Mouse (Mus musculus) forebrain, embryonic 15.5 days (tissue): ENCODE measurements at regions not wholly inside any gene's neighbourhood (a gene's known extent, or its start where the extent isn't known, plus 50 kb on each side); places are given as distances from the start of the nearest gene placed in this dataset.

Source experiments
- ATAC-seq: fragments of 200-750 bp; cut with Nextera tagmentation; replicated peaks from 2 replicates; pipeline ENCODE4 v1.8.0; 2017; ENCODE audit warnings: mild to moderate bottlenecking, moderate TSS enrichment, moderate library complexity
- H3K27ac ChIP-seq: fragments of 300-500 bp; sonication (generic); replicated peaks from 2 replicates; pipeline ENCODE4 v1.5.1; 2015; ENCODE audit warnings: mild to moderate bottlenecking, inconsistent platforms
- H3K27me3 ChIP-seq: fragments of 300-500 bp; sonication (generic); 2 replicates; pipeline ENCODE4 v1.6.1; 2015; ENCODE audit warnings: inconsistent platforms
- H3K36me3 ChIP-seq: fragments of 300-500 bp; sonication (generic); 2 replicates; pipeline ENCODE4 v1.6.1; 2015; ENCODE audit warnings: mild to moderate bottlenecking, inconsistent platforms
- H3K4me1 ChIP-seq: fragments of 300-500 bp; sonication (generic); 2 replicates; pipeline ENCODE4 v1.6.1; 2015; ENCODE audit warnings: inconsistent platforms
- H3K4me2 ChIP-seq: fragments of 300-500 bp; sonication (generic); replicated peaks from 2 replicates; pipeline ENCODE4 v1.6.1; 2015; ENCODE audit warnings: mild to moderate bottlenecking, inconsistent platforms
- H3K4me3 ChIP-seq: fragments of 300-500 bp; sonication (generic); 2 replicates; pipeline ENCODE4 v1.5.1; 2015; ENCODE audit warnings: mild to moderate bottlenecking, inconsistent platforms
- H3K9ac ChIP-seq: fragments of 300-500 bp; sonication (generic); replicated peaks from 2 replicates; pipeline ENCODE4 v1.6.1; 2015; ENCODE audit warnings: mild to moderate bottlenecking, inconsistent platforms
- H3K9me3 ChIP-seq: fragments of 300-500 bp; sonication (generic); 2 replicates; pipeline ENCODE4 v1.6.1; 2016; ENCODE audit warnings: inconsistent platforms
- WGBS: fragments of 180-500 bp; shearing (Covaris S2); methylation state at CpG from one replicate; pipeline ENCODE4 v1.1.7; 2015; ENCODE audit warnings: mixed read lengths; 5-methylcytosine and 5-hydroxymethylcytosine counted together

GRCm38 (mm10) chr4:69898831-69899230 lies 511.4 kb downstream of the Cdk5rap2 start:
- Histone ChIP-seq H3K36me3 (no peaks in the 10 kb centered on the region), H3K27ac (no peak overlapping the region), H3K4me1 (no peaks in the 10 kb centered on the region), H3K9me3 (no peaks in the 10 kb centered on the region), H3K27me3 (no peaks in the 10 kb centered on the region), H3K4me2 (no peak overlapping the region), H3K4me3 (no peak overlapping the region), H3K9ac (no peak overlapping the region)
- ATAC-seq = no peak
- WGBS = 79% methylated on average over 1 of the region's 1 CpGs

GRCm38 (mm10) chr4:69896111-69896510 lies 514.1 kb downstream of the Cdk5rap2 start:
- H3K9ac ChIP-seq = no peak overlapping the region
- no peak overlapping the region for H3K27ac ChIP-seq
- H3K27me3 ChIP-seq = no peaks in the 10 kb centered on the region
- no peaks in the 10 kb centered on the region for H3K4me1 ChIP-seq
- H3K4me2 ChIP-seq = no peak overlapping the region
- no peaks in the 10 kb centered on the region for H3K36me3 ChIP-seq
- ATAC-seq = no peak
- 70% methylated on average over 1 of the region's 1 CpGs for WGBS
- H3K4me3 ChIP-seq = no peak overlapping the region
- no peaks in the 10 kb centered on the region for H3K9me3 ChIP-seq

- Histone ChIP-seq H3K4me2 (no peak overlapping the region), H3K27ac (no peak overlapping the region), H3K4me3 (no peak overlapping the region), H3K9ac (no peak overlapping the region), H3K4me1 (no peaks in the 10 kb centered on the region), H3K9me3 (no peaks in the 10 kb centered on the region), H3K36me3 (no peaks in the 10 kb centered on the region), H3K27me3 (no peaks in the 10 kb centered on the region)
- no peak for ATAC-seq
Measured at GRCm38 (mm10) chr4:69892829-69893175, 517.4 kb downstream of the Cdk5rap2 start.

GRCm38 (mm10) chr4:69891898-69892828 lies 518.1 kb downstream of the Cdk5rap2 start:
- Histone ChIP-seq H3K4me2 (no peak overlapping the region), H3K4me3 (no peak overlapping the region), H3K9me3 (no peaks in the 10 kb centered on the region), H3K27ac (no peak overlapping the region), H3K36me3 (no peaks in the 10 kb centered on the region), H3K27me3 (no peaks in the 10 kb centered on the region), H3K9ac (no peak overlapping the region), H3K4me1 (no peaks in the 10 kb centered on the region)
- ATAC-seq = 0 out of 2 replicates have a peak, but pooled peaks have one; percentile 32
- WGBS = 25% methylated on average over 8 of the region's 8 CpGs

- Histone ChIP-seq H3K27ac (no peak overlapping the region), H3K9me3 (no peaks in the 10 kb centered on the region), H3K4me2 (no peak overlapping the region), H3K36me3 (no peaks in the 10 kb centered on the region), H3K4me1 (no peaks in the 10 kb centered on the region), H3K9ac (no peak overlapping the region), H3K27me3 (no peaks in the 10 kb centered on the region), H3K4me3 (no peak overlapping the region)
- ATAC-seq = no peak
- 51% methylated on average over 2 of the region's 2 CpGs for WGBS
Measured at GRCm38 (mm10) chr4:69890655-69891054, 519.6 kb downstream of the Cdk5rap2 start.

- H3K4me2 ChIP-seq = no peak overlapping the region
- H3K9me3 ChIP-seq = no peaks in the 10 kb centered on the region
- no peaks in the 10 kb centered on the region for H3K36me3 ChIP-seq
- no peaks in the 10 kb centered on the region for H3K4me1 ChIP-seq
- peak; percentile 81 for ATAC-seq
- no peaks in the 10 kb centered on the region for H3K27me3 ChIP-seq
- H3K9ac ChIP-seq = no peak overlapping the region
- WGBS = 6% methylated on average over 5 of the region's 5 CpGs
- no peak overlapping the region for H3K4me3 ChIP-seq
- no peak overlapping the region for H3K27ac ChIP-seq
Measured at GRCm38 (mm10) chr4:69889931-69890634, 520.2 kb downstream of the Cdk5rap2 start.

- Histone ChIP-seq H3K4me1 (no peaks in the 10 kb centered on the region), H3K9ac (no peak overlapping the region), H3K27me3 (no peaks in the 10 kb centered on the region), H3K9me3 (no peaks in the 10 kb centered on the region), H3K4me2 (no peak overlapping the region), H3K4me3 (no peak overlapping the region), H3K36me3 (no peaks in the 10 kb centered on the region), H3K27ac (no peak overlapping the region)
- WGBS = 48% methylated on average over 2 of the region's 2 CpGs
- ATAC-seq = no peak
Measured at GRCm38 (mm10) chr4:69876734-69877133, 533.5 kb downstream of the Cdk5rap2 start.

- H3K9ac ChIP-seq = no peak overlapping the region
- WGBS = 75% methylated on average over 2 of the region's 2 CpGs
- H3K27me3 ChIP-seq = no peaks in the 10 kb centered on the region
- H3K9me3 ChIP-seq = no peaks in the 10 kb centered on the region
- no peak overlapping the region for H3K27ac ChIP-seq
- H3K4me2 ChIP-seq = no peak overlapping the region
- H3K4me3 ChIP-seq = no peak overlapping the region
- H3K4me1 ChIP-seq = no peaks in the 10 kb centered on the region
- ATAC-seq = no peak
- no peaks in the 10 kb centered on the region for H3K36me3 ChIP-seq
Measured at GRCm38 (mm10) chr4:69870638-69871037, 539.6 kb downstream of the Cdk5rap2 start.

GRCm38 (mm10) chr4:69855001-69855400 lies 555.2 kb downstream of the Cdk5rap2 start:
- no peak for ATAC-seq
- H3K9me3 ChIP-seq = no peaks in the 10 kb centered on the region
- no peaks in the 10 kb centered on the region for H3K4me1 ChIP-seq
- H3K4me3 ChIP-seq = no peak overlapping the region
- H3K4me2 ChIP-seq = no peak overlapping the region
- no peaks in the 10 kb centered on the region for H3K36me3 ChIP-seq
- H3K27me3 ChIP-seq = no peaks in the 10 kb centered on the region
- no peak overlapping the region for H3K9ac ChIP-seq
- H3K27ac ChIP-seq = no peak overlapping the region
- 94% methylated on average over 13 of the region's 13 CpGs for WGBS

GRCm38 (mm10) chr4:69852637-69853036 lies 557.6 kb downstream of the Cdk5rap2 start:
- no peaks in the 10 kb centered on the region for H3K36me3 ChIP-seq
- H3K27me3 ChIP-seq = no peaks in the 10 kb centered on the region
- no peak overlapping the region for H3K27ac ChIP-seq
- no peak overlapping the region for H3K4me2 ChIP-seq
- 6% methylated on average over 1 of the region's 1 CpGs for WGBS
- no peaks in the 10 kb centered on the region for H3K9me3 ChIP-seq
- no peak for ATAC-seq
- no peaks in the 10 kb centered on the region for H3K4me1 ChIP-seq
- H3K4me3 ChIP-seq = no peak overlapping the region
- no peak overlapping the region for H3K9ac ChIP-seq

- Histone ChIP-seq H3K4me3 (no peak overlapping the region), H3K9ac (no peak overlapping the region), H3K27me3 (no peaks in the 10 kb centered on the region), H3K4me1 (no peaks in the 10 kb centered on the region), H3K4me2 (no peak overlapping the region), H3K9me3 (no peaks in the 10 kb centered on the region), H3K36me3 (no peaks in the 10 kb centered on the region), H3K27ac (no peak overlapping the region)
- no peak for ATAC-seq
- 83% methylated on average over 3 of the region's 3 CpGs for WGBS
Measured at GRCm38 (mm10) chr4:69849423-69849822, 560.8 kb downstream of the Cdk5rap2 start.

GRCm38 (mm10) chr4:69839868-69840267 lies 570.4 kb downstream of the Cdk5rap2 start:
- H3K4me1 ChIP-seq = no peaks in the 10 kb centered on the region
- WGBS = 54% methylated on average over 9 of the region's 9 CpGs
- H3K4me3 ChIP-seq = no peak overlapping the region
- H3K9ac ChIP-seq = no peak overlapping the region
- H3K27me3 ChIP-seq = no peaks in the 10 kb centered on the region
- H3K4me2 ChIP-seq = no peak overlapping the region
- no peaks in the 10 kb centered on the region for H3K36me3 ChIP-seq
- no peak for ATAC-seq
- no peaks in the 10 kb centered on the region for H3K9me3 ChIP-seq
- H3K27ac ChIP-seq = no peak overlapping the region
